Mouse (Mus musculus) activated CD4-positive, CD25-positive, alpha-beta regulatory T cell, adult 4 months (primary cell): Measurements from ENCODE around the gene Hmx1. TPM values are rescaled to one million over a fixed set of nuclear protein-coding genes. Genes with fewer than 3 reads are reported as not detected.

Source experiments
- ATAC-seq: one replicate; pipeline ENCODE4 v1.8.0; 2017
- polyA plus RNA-seq, 2 experiments: library from polyadenylated mRNA; unstranded; fragments of 100-300 nt; shearing (Covaris generic); gene quantifications; one replicate each; pipeline ENCODE4 v1.2.1; 2017

Hmx1 gene
- polyA plus RNA-seq, 2 experiments from 2014 or later: not detected

DNA sequence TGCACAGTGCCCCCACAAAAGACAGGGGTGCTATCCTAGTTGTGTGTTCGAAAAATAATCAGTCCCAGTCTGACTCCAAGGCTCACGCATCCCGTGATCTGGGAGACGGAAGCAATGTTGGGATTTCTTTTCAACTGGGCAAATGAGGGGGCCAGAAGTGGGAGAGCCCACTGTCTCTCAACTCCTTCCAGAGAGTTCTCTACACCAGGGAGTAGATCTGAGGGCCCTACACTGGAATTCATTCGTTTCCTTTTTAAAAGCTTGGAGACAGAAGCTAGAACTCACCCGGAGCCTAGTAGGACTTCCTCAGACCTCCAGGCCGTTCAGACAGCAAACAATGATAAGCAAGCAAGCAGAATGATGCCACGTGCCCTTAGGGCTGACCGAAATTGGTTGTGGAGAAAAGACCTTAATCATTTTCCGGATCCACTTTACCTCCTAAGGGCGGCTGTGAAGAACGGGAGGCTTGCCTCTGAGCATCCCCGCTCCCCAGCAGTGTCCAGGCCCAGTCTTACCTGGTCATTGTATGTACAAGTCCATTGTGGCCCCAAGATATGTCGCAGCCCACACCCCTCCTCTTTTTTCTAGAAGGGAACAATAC, 9.5 kb downstream of the Hmx1 start:
- no peak for ATAC-seq

DNA sequence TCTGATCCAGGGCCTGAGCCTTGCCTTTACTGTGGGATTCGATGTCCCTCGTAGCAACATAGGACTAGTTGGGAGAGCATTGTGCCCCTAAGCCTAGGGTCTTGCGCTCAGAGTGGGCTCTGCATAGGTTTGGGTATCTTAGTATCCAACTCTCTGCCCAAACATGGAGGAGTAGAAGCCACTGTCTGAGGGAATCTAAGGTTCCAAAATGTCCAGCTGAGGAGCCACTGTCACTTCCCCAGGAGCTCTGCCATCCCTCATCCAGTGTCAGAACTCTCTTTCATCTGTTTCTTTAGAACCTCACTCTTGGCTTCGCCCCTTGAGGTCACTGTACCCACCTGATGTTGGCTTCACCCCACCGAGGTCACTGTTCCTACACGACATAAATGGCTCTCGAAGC, 10.2 kb downstream of the Hmx1 start:
- ATAC-seq: no peak

DNA sequence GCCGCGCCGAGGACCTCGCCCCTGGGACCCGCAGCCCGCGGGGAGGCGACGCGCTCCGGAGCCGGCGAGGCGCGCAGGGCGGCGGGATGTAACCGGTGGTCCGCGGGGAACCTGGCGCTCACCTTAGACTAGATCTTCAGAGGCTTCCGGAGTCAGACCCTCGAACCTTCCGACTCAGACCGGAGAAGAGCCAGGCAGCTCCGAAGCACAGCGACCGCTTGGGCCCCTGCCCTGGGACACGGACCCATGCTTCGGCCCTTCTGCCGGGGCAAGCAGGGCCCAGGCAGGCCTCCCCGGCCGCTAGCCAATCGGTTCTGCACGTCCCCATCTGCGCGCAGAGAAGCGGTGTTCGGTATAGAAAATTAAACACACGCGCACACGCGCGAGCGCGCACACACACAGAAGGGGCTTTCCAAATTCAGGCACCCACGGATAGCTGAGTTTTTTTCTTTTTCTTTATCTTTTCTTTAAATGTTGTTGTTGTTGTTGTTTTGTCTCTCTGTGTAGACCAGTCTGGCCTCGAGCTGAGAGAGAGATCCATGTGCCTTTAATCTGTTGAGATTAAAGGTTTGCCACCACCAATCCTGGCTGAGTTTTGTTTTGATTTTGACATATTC, 10.9 kb downstream of the Hmx1 start:
- ATAC-seq: no peak

DNA sequence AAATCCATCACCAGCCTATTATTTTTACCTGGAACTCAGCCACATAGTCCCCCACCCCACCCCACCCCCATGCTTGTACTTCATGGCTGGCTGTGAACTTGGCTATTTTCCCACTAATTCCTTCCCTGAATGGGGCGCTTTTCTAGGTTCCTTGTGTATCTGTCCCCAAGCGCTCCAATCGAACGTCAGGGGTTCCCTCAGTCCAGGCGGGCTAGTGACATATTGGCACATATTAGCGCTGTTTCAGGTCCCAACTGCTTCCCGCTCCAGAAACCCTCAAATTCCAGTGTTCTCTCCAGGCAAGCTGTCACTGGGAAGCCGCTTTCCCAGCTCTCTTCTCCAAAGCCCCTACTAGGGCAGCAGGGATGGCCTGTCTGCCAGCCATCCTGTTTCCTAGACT, 12.3 kb downstream of the Hmx1 start:
- ATAC-seq: no peak

DNA sequence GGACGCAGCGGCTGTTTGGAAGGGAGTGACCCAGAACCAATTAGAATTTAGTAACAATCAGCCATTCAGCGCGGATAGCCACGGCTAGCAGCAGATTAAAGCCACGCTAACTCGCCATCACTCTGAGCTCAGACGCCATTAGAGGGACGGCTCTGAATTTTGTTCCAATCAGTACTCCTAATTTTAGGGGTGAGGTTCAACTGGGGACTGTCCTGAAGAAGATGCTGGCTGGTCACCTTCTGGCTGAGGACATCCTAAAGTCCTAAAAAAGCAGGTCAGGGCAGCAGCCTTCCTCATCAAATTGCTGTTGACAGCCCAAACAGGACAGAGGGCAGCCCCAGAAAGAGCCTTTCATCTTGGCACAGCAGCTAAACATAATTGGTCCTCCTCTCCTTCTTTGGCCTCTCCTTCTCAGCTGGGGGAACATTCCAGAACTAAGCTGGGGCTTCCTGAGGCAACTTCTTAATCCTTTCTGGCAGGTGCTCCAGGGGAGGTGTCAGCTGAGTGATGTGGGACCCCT, 18.6 kb downstream of the Hmx1 start:
- ATAC-seq: no peak

GRCm38 (mm10) chr5:35411028-35411427, 22.1 kb downstream of the Hmx1 start:
- ATAC-seq: no peak

DNA sequence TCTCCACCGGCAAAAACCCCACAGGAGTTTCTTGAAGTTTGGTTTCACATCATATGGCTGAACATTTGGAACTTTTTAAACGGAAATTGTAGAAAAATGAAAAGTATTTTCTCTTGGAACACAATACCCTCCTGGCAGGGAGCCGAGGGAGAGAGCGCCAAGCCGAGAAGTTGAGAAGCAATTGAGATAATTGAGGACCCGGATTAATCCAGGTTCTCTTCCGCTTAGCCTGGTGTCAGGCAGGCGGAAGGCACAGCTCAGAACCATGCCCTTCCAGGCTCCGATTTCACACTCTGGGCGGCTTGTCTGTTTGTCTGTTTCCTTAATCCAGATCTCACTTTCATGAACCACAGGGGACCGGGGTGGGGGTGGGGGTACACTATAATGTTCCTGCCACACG, 23.9 kb downstream of the Hmx1 start:
- ATAC-seq: no peak

- no peak for ATAC-seq
Observed at GRCm38 (mm10) chr5:35417707-35418106, 28.8 kb downstream of the Hmx1 start.

DNA sequence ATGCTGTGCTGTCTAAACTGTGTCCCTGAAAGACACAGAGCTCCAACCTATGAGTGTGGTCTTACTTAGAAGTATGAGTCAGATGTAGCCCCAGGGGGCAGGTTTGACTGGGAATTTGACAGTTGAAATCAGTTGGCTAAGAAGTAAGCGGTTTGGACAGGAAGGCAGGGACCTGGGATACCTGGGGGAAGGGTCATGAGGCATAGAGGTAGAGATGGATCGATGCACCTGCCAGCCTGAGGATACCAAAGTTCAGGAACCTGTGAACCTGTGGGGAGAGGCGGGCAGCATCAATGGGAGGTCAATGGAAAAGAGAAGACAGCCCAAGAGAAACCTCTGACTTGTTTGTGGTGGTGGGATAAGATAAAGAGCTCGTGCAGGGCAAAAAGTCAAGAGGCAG, 32.7 kb downstream of the Hmx1 start:
- no peak for ATAC-seq

DNA sequence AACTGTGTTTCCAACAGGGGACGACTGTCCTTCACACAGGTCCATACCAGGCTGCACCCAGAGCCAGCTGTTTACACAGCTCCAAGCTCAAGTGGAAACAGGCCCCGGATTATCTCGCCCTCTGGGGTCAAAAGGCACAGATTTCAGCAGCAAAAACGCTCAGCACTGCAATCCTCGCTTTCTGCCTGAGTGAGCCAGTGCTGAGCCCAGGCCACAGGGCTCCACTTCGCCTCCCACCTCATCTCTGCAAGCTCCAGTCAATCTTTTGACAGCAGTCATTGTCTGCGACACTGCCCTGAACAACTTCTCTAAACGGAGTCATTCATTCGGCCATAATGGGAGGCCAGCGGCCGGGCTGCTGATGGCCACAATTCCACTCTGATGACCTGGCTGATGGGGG, 36.3 kb downstream of the Hmx1 start:
- no peak for ATAC-seq

- no peak for ATAC-seq
Observed at GRCm38 (mm10) chr5:35427901-35428300, 39.0 kb downstream of the Hmx1 start.

DNA sequence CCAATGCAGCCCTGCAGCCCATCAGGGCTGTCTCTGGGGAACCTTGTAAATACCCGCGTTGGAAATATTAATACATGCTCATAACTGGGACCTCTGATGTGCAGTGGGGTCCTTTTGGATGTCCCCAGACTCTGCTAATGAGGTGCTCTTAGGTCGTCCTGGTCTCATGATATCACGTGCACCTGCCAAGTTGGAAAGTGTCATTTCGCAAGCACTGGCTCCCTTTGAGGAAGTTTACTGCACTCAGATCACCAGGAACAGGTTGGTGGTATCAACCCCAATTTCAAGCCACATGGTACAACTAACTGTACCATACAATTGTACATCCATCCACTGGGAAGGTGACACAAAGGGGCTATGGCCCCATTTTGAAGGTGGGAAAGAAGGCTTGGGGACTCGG, 39.5 kb downstream of the Hmx1 start:
- ATAC-seq: no peak

DNA sequence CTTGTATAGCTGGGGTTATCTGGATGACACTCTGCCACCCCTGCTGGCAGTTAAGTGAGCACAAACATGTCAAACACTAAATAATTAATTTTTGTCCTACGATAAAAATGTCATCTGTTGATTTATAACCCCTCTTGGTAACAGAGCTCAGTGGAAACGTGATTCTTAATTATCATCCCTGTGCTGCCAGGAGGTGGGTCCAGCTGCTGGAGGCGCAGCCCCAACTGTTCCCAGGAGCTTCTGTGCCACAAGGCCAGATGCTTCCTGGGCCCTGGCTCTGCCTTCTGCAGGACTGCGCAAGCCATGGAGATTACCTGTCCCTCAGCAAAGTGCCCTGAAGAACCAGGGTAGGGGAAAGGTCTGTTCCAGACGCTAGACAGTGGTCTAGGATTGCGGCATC, 43.2 kb downstream of the Hmx1 start:
- ATAC-seq: no peak

DNA sequence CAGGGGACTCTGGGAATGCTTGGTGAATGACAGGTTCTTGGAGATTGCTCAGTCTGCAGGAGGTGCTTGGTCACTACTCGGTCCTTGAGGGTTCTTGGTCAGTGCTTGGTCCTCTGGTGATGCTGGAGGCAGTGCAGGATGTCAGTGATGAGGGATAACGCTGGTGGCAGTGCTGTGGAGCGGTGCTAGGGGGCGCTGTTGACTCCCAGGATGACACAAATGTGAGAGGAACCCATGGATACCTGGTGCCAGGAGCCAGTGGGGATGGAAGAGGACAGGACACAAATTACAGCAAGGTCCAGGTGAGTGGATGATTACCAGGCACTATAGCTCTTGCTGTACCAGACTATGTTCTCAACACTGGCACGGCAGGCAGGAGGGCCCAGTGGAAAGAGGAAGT, 45.1 kb downstream of the Hmx1 start:
- ATAC-seq: no peak

GRCm38 (mm10) chr5:35434703-35435102, 45.8 kb downstream of the Hmx1 start:
- no peak for ATAC-seq

DNA sequence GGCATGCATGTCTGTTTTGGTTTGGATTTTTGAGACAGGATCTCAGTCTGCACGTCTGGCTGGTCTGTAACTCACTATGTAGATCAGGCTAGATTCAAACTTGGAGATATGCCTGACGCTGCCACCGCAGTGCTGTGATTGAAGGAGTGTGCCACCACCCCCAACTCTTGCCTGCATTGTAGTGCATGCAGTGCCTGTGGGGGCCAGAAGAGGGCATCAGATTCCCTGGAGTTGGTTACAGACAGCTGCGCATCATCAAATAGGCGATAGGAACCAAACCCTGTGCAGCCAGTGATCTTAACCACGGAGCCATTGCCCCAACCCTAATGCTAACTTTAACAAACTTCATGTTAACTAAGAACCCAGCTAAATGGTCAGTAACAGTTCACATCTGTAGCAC, 49.9 kb downstream of the Hmx1 start:
- no peak for ATAC-seq

- ATAC-seq: no peak
Observed at GRCm38 (mm10) chr5:35440459-35440858, 51.6 kb downstream of the Hmx1 start.

DNA sequence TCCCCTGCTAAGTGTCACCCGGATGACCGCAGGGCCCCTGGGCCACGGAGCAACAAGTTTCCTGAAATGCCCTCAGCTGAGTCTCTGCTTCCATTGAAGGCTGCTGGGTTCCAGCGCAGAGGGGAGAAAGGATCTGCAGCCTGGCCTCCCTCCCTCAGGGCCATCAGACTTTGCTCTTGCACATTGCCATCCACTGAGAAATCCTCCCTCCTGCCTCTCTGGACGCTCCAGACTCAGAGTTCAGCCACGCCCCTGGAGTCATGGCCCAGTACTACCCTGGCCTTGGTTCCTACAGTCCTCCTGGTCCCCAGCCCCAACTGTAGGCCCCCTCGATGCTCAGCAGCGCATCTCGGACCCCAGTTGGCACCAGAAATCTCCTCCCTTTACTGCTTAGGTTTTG, 52.5 kb downstream of the Hmx1 start:
- ATAC-seq: no peak

GRCm38 (mm10) chr5:35444731-35445130, 55.8 kb downstream of the Hmx1 start:
- no peak for ATAC-seq

GRCm38 (mm10) chr5:35447656-35448443, 58.9 kb downstream of the Hmx1 start:
- no peak for ATAC-seq
